Mouse (Mus musculus) cerebellum, adult 11 months (tissue): ENCODE measurements around the gene Stoml3.

Source experiments
- DNase-seq: peaks from one replicate; pipeline ENCODE4 v3.0.0; 2022

Stoml3 gene

GRCm38 (mm10) chr3:53483414-53484059 is 4.9 kb upstream of the Stoml3 start:
- DNase-seq: no peak

- no peak for DNase-seq
Measured at GRCm38 (mm10) chr3:53486561-53486960, 1.9 kb upstream of the Stoml3 start.

GRCm38 (mm10) chr3:53486996-53487576 is 1.4 kb upstream of the Stoml3 start:
- no peak for DNase-seq

- no peak for DNase-seq
Measured at GRCm38 (mm10) chr3:53498351-53498905, 10.0 kb downstream of the Stoml3 start.

- DNase-seq: no peak
Measured at GRCm38 (mm10) chr3:53502428-53502827, 14.0 kb downstream of the Stoml3 start.

GRCm38 (mm10) chr3:53513096-53513495 is 24.6 kb downstream of the Stoml3 start:
- DNase-seq: no peak

- DNase-seq: no peak
Measured at GRCm38 (mm10) chr3:53514221-53515065, 26.0 kb downstream of the Stoml3 start.

GRCm38 (mm10) chr3:53522794-53523193 is 34.3 kb downstream of the Stoml3 start:
- DNase-seq: peak; percentile 2

- DNase-seq: peak; percentile 34
Measured at GRCm38 (mm10) chr3:53525737-53526136, 37.3 kb downstream of the Stoml3 start.

- DNase-seq: no peak
Measured at GRCm38 (mm10) chr3:53530305-53530704, 41.9 kb downstream of the Stoml3 start.

GRCm38 (mm10) chr3:53532091-53532490 is 43.6 kb downstream of the Stoml3 start:
- DNase-seq: no peak

GRCm38 (mm10) chr3:53552691-53553090 is 64.2 kb downstream of the Stoml3 start:
- no peak for DNase-seq

GRCm38 (mm10) chr3:53555031-53555952 is 66.8 kb downstream of the Stoml3 start:
- no peak for DNase-seq

- no peak for DNase-seq
Measured at GRCm38 (mm10) chr3:53557388-53558214, 69.1 kb downstream of the Stoml3 start.
